Mouse (Mus musculus) right cerebral cortex, adult 18-20 months (tissue): ENCODE data around the gene Dnaja2.

ENCODE experiments used
- DNase-seq: peaks from one replicate; pipeline ENCODE4 v3.0.0; 2022; ENCODE audit warnings: mixed read lengths

Gene Dnaja2

GRCm38 (mm10) chr8:85554391-85555180 is 558 bp downstream of the Dnaja2 start:
- DNase-seq: peak; percentile 17

- no peak for DNase-seq
Observed at GRCm38 (mm10) chr8:85551934-85552333, 3.2 kb downstream of the Dnaja2 start.

GRCm38 (mm10) chr8:85536332-85536731 is 18.8 kb downstream of the Dnaja2 start:
- no peak for DNase-seq

- DNase-seq: peak; percentile 50
Observed at GRCm38 (mm10) chr8:85534163-85534562, 21.0 kb downstream of the Dnaja2 start.

GRCm38 (mm10) chr8:85533434-85533833 is 21.7 kb downstream of the Dnaja2 start:
- DNase-seq: no peak

- DNase-seq: no peak
Observed at GRCm38 (mm10) chr8:85532843-85533242, 22.3 kb downstream of the Dnaja2 start.

GRCm38 (mm10) chr8:85531471-85531870 is 23.7 kb downstream of the Dnaja2 start:
- no peak for DNase-seq

- no peak for DNase-seq
Observed at GRCm38 (mm10) chr8:85530717-85531116, 24.4 kb downstream of the Dnaja2 start.

GRCm38 (mm10) chr8:85528959-85529358 is 26.2 kb downstream of the Dnaja2 start:
- no peak for DNase-seq

GRCm38 (mm10) chr8:85526105-85526504 is 29.0 kb downstream of the Dnaja2 start:
- DNase-seq: peak; percentile 72

GRCm38 (mm10) chr8:85524086-85524485 is 31.1 kb downstream of the Dnaja2 start:
- DNase-seq: no peak

GRCm38 (mm10) chr8:85521332-85521731 is 33.8 kb downstream of the Dnaja2 start:
- no peak for DNase-seq

GRCm38 (mm10) chr8:85520586-85520985 is 34.6 kb downstream of the Dnaja2 start:
- no peak for DNase-seq

GRCm38 (mm10) chr8:85517956-85518355 is 37.2 kb downstream of the Dnaja2 start:
- peak; percentile 71 for DNase-seq

GRCm38 (mm10) chr8:85517336-85517735 is 37.8 kb downstream of the Dnaja2 start:
- DNase-seq: peak; percentile 87

GRCm38 (mm10) chr8:85515391-85515790 is 39.8 kb downstream of the Dnaja2 start:
- peak; percentile 90 for DNase-seq

- no peak for DNase-seq
Observed at GRCm38 (mm10) chr8:85513283-85513682, 41.9 kb downstream of the Dnaja2 start.

GRCm38 (mm10) chr8:85512234-85512633 is 42.9 kb downstream of the Dnaja2 start:
- no peak for DNase-seq

GRCm38 (mm10) chr8:85508661-85509060 is 46.5 kb downstream of the Dnaja2 start:
- DNase-seq: no peak

GRCm38 (mm10) chr8:85506620-85507019 is 48.5 kb downstream of the Dnaja2 start:
- DNase-seq: no peak

- no peak for DNase-seq
Observed at GRCm38 (mm10) chr8:85504704-85505103, 50.4 kb downstream of the Dnaja2 start.

- DNase-seq: no peak
Observed at GRCm38 (mm10) chr8:85503065-85503464, 52.1 kb downstream of the Dnaja2 start.

GRCm38 (mm10) chr8:85502381-85502780 is 52.8 kb downstream of the Dnaja2 start:
- DNase-seq: no peak

- DNase-seq: peak; percentile 57
Observed at GRCm38 (mm10) chr8:85500955-85501685, 54.0 kb downstream of the Dnaja2 start.
